ENCODE assay signal across 8 mouse cellular contexts in the genomic region with DNA sequence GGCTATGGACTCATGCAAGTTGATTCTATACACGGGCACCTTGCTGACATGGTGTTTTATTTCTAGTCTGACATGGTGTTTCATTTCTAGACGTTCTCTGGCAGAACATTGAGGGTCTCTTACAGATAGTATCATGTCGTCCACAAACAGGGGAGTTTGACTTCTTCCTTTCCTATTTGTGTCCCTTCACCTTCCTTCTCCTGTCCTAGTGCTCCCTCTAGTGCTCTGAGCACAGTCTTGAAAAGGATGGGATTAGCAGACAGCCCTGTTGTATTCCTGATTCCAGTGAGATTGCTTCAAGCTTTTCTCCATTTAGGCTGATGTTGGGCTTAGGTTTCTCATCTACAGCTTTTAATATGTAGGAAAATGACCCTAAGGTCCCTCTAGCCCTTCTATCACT. TPM values are rescaled to one million over a fixed set of nuclear protein-coding genes. Genes with fewer than 3 reads are reported as not detected.
A peak's percentile ranks its signal among the peaks of the same experiment; 100 is the strongest.
DNase-seq lines count a peak whose midpoint lies in the region; ATAC-seq and TF ChIP-seq lines count a peak whose summit lies in the region.
"Had no signal": no experiment of that assay in that cellular context is flagged by ENCODE, and none has a peak within 500 bp of the region (broad histone marks: within the 10 kb centered on the region; RNA-seq: fewer than 3 reads in every experiment).

No protein-coding gene starts in this region.

- no peak overlapping the region for H3K4me2 ChIP-seq in kidney, embryonic 14.5 days (replicated peaks; ENCODE audit: low read depth, low read length)
- no peak overlapping the region for H3K4me2 ChIP-seq in hindbrain, embryonic 15.5 days
- H3K4me2 ChIP-seq: midbrain, embryonic 12.5 days had no signal

- peak; percentile 28 for DNase-seq in kidney, adult 9 months
- DNase-seq in 3T3-L1 (ENCODE audit: low read depth, low spot score) (peak; percentile 54), MEL (ENCODE audit: low read depth, low spot score) (no peak)
- DNase-seq in gastrocnemius, postnatal 14 days: no peak

- H3K4me1 ChIP-seq in kidney, embryonic 14.5 days (ENCODE audit: control insufficient read depth, insufficient read depth, low read length): no peaks in the 10 kb centered on the region
- H3K4me1 ChIP-seq in MEL (ENCODE audit: control insufficient read depth in 1 of 2, insufficient read depth in 2 of 2, low read length in 2 of 2): no peaks in the 10 kb centered on the region
- H3K4me1 ChIP-seq in hindbrain, embryonic 15.5 days (replicated peaks): no peaks in the 10 kb centered on the region
- H3K4me1 ChIP-seq: midbrain, embryonic 12.5 days had no signal

- H3K9ac ChIP-seq in kidney, embryonic 14.5 days (ENCODE audit: low read depth, low read length): no peak overlapping the region
- H3K9ac ChIP-seq in MEL (ENCODE audit: control insufficient read depth, low read depth, low read length, poor library complexity, severe bottlenecking): no peak overlapping the region
- no peak overlapping the region for H3K9ac ChIP-seq in hindbrain, embryonic 15.5 days
- H3K9ac ChIP-seq: midbrain, embryonic 12.5 days had no signal

- H3K9me3 ChIP-seq in kidney, embryonic 14.5 days (ENCODE audit: control insufficient read depth, low read length): no peaks in the 10 kb centered on the region
- no peaks in the 10 kb centered on the region for H3K9me3 ChIP-seq in MEL (replicated peaks; ENCODE audit: insufficient read depth, low read length)
- H3K9me3 ChIP-seq in hindbrain, embryonic 15.5 days: no peaks in the 10 kb centered on the region
- H3K9me3 ChIP-seq: midbrain, embryonic 12.5 days had no signal

- WGBS in kidney, embryonic 14.5 days: 30% methylated on average over 3 of the region's 3 CpGs
- 31% methylated on average over 3 of the region's 3 CpGs for WGBS in hindbrain, embryonic 15.5 days

- TF ChIP-seq POLR2A in MEL (IDR thresholded peaks at IDR 0.05; ENCODE audit: control insufficient read depth in 1 of 2, insufficient read depth in 1 of 2, low read depth in 1 of 2, low read length in 2 of 2, poor library complexity in 1 of 2): no peak

- no peaks in the 10 kb centered on the region for H3K27me3 ChIP-seq in kidney, embryonic 14.5 days (ENCODE audit: control insufficient read depth, insufficient read depth, low read length)
- H3K27me3 ChIP-seq in MEL (ENCODE audit: control insufficient read depth in 1 of 2, insufficient read depth in 2 of 2, low read length in 2 of 2): no peaks in the 10 kb centered on the region
- H3K27me3 ChIP-seq in hindbrain, embryonic 15.5 days: 0 out of 2 replicates have a peak, but pooled peaks cover 3% of the 10 kb centered on the region

- TF ChIP-seq CTCF in MEL (IDR thresholded peaks at IDR 0.05 in 2 of 3, conservative IDR thresholded peaks at IDR 0.05 in 1 of 3; ENCODE audit: control insufficient read depth in 1 of 3, insufficient read depth in 1 of 3, low read depth in 2 of 3, low read length in 3 of 3, poor library complexity in 1 of 3, severe bottlenecking in 1 of 3): peak in 1 of 3 experiments; percentile 22; a peak in 2 of 6 replicates

- H3K27ac ChIP-seq in kidney, embryonic 14.5 days (ENCODE audit: low read depth, low read length): no peak overlapping the region
- H3K27ac ChIP-seq in MEL (ENCODE audit: control insufficient read depth, low read depth, low read length): no peak overlapping the region
- H3K27ac ChIP-seq in hindbrain, embryonic 15.5 days (replicated peaks): no peak overlapping the region
- H3K27ac ChIP-seq: midbrain, embryonic 12.5 days had no signal

- H3K36me3 ChIP-seq in kidney, embryonic 14.5 days (ENCODE audit: control insufficient read depth, insufficient read depth, low read length): no peaks in the 10 kb centered on the region
- H3K36me3 ChIP-seq in MEL (ENCODE audit: control insufficient read depth in 1 of 2, insufficient read depth in 2 of 2, low read length in 2 of 2): no peaks in the 10 kb centered on the region
- no peaks in the 10 kb centered on the region for H3K36me3 ChIP-seq in hindbrain, embryonic 15.5 days
- H3K36me3 ChIP-seq: midbrain, embryonic 12.5 days had no signal

- intact Hi-C loops in gastrocnemius, postnatal 14 days (cut with DNase I; ENCODE audit: low total_unique reads): loop anchor here (10.0 kb wide), 2 partner anchors 92 to 162 kb away; no protein-coding TSS in a partner anchor

- peak; percentile 15 for TF ChIP-seq RAD21 in MEL (IDR thresholded peaks at IDR 0.05; ENCODE audit: low read depth, low read length)

- H3K79me2 ChIP-seq in MEL (ENCODE audit: control insufficient read depth, insufficient read depth, low read length, poor library complexity): no peaks in the 10 kb centered on the region

- no peak overlapping the region for H3K4me3 ChIP-seq in kidney, embryonic 14.5 days (ENCODE audit: low read length)
- H3K4me3 ChIP-seq in MEL (ENCODE audit: control insufficient read depth in 1 of 2, insufficient read depth in 1 of 2, low read depth in 2 of 2, low read length in 2 of 2): no peak overlapping the region
- no peak overlapping the region for H3K4me3 ChIP-seq in hindbrain, embryonic 15.5 days
- H3K4me3 ChIP-seq: midbrain, embryonic 12.5 days had no signal

- TF ChIP-seq EP300 in MEL (IDR thresholded peaks at IDR 0.05; ENCODE audit: low read depth in 1 of 2, low read length in 2 of 2): no peak

- no peak; the same call in 1 of the 2 replicates for ATAC-seq in kidney, embryonic 14.5 days (ENCODE audit: low FRiP score, low TSS enrichment)
- ATAC-seq in hindbrain, embryonic 15.5 days (ENCODE audit: low FRiP score, low read depth): peak; percentile 62; the same call in 1 of the 2 replicates
- no peak for ATAC-seq in megakaryocyte, adult 5-6 weeks (ENCODE audit: poor library complexity, severe bottlenecking)

TF ChIP-seq in MEL, 35 proteins besides CTCF, POLR2A, EP300 and RAD21:
- no peak for TF ChIP-seq ETS1 (IDR thresholded peaks at IDR 0.05; ENCODE audit: low read depth, low read length)
- no peak for TF ChIP-seq ELF1 (IDR thresholded peaks at IDR 0.05; ENCODE audit: low read depth, low read length)
- no peak for TF ChIP-seq GATA1 (IDR thresholded peaks at IDR 0.05; ENCODE audit: low read depth, low read length)
- no peak for TF ChIP-seq TBP (IDR thresholded peaks at IDR 0.05; ENCODE audit: low read depth, low read length)
- no peak for TF ChIP-seq KAT2A (conservative IDR thresholded peaks at IDR 0.05; ENCODE audit: low read depth, low read length)
- TF ChIP-seq ZNF384 (IDR thresholded peaks at IDR 0.05; ENCODE audit: low read depth, low read length): no peak
- TF ChIP-seq USF2 (IDR thresholded peaks at IDR 0.05; ENCODE audit: borderline replicate concordance in 1 of 2, insufficient read depth in 1 of 2, low read depth in 1 of 2, low read length in 2 of 2): no peak
- no peak for TF ChIP-seq CHD1 (IDR thresholded peaks at IDR 0.05; ENCODE audit: low read depth, low read length)

RNA-seq across cellular contexts. Expression of gene Elmod1, which starts 11.9 kb away (rescaled TPM):
- 0.24 and 0.41 TPM in 2 replicates for polyA plus RNA-seq in kidney, embryonic 14.5 days (2014; fragmentation: Nextera tagmentation; extraction: Ambion mirVana)
- not detected in 2 replicates for total RNA-seq in MEL (2012; rRNA removed)
- not detected for polyA plus RNA-seq in MEL (2012; ENCODE audit: insufficient read depth in 1 of 2, insufficient read length in 2 of 2, low read depth in 1 of 2, low replicate concordance in 2 of 2, missing spikeins in 1 of 2)
- polyA plus RNA-seq in hindbrain, embryonic 15.5 days (2015; fragmentation: Nextera tagmentation; extraction: Ambion mirVana): 17.4 and 22.0 TPM in 2 replicates
- total RNA-seq in megakaryocyte, adult 5-6 weeks (2015): not detected in 2 replicates
- not detected in 2 replicates for total RNA-seq in megakaryocyte, adult 5-6 weeks (2017)
- total RNA-seq in gastrocnemius, postnatal 14 days (2021): under 1 TPM in 1 of 2 experiments, not detected in 1; 0.13 TPM

Comparison
In these comparisons a context has a peak if more than half of its experiments do, and no peak if none do; other contexts are left out.
1. DNase-seq: peak in kidney, adult 9 months (single experiment) and 3T3-L1 (single experiment); none in MEL (single experiment) and gastrocnemius, postnatal 14 days (single experiment).